Mouse (Mus musculus): ENCODE measurements around the gene Sh3pxd2a. TPM values are rescaled to one million over a fixed set of nuclear protein-coding genes. Genes with fewer than 3 reads are reported as not detected.

The Sh3pxd2a gene
- polyA plus RNA-seq, 1 experiment: 12.1 TPM

GRCm38 (mm10) chr19:47348395-47349016, 115.7 kb downstream of the Sh3pxd2a start:
- TF ChIP-seq CTCF (IDR thresholded peaks at IDR 0.05; ENCODE audit: extremely low read depth, insufficient read depth, insufficient read length, insufficient replicate concordance) (no peak), POLR2A (IDR thresholded peaks at IDR 0.05; ENCODE audit: low read depth, low read length) (no peak)
- no peak for DNase-seq (ENCODE audit: low read depth in 1 of 2, low spot score in 2 of 2)
- Histone ChIP-seq H3K4me3 (ENCODE audit: extremely low read depth, insufficient read depth, insufficient read length) (no peak overlapping the region), H3K36me3 (ENCODE audit: control insufficient read depth, insufficient read depth, low read length) (no peaks in the 10 kb centered on the region), H3K27ac (ENCODE audit: insufficient read depth, low read length) (no peak overlapping the region), H3K4me1 (ENCODE audit: control insufficient read depth, insufficient read depth, insufficient read length) (no peaks in the 10 kb centered on the region; the same call in 1 of the 2 replicates), H3K27me3 (ENCODE audit: control insufficient read depth, insufficient read depth, low read length) (no peaks in the 10 kb centered on the region)
- 89% methylated on average over 14 of the region's 14 CpGs for WGBS

GRCm38 (mm10) chr19:47347021-47347643, 117.1 kb downstream of the Sh3pxd2a start:
- Histone ChIP-seq H3K27me3 (ENCODE audit: control insufficient read depth, insufficient read depth, low read length) (no peaks in the 10 kb centered on the region), H3K36me3 (ENCODE audit: control insufficient read depth, insufficient read depth, low read length) (no peaks in the 10 kb centered on the region), H3K4me3 (ENCODE audit: extremely low read depth, insufficient read depth, insufficient read length) (no peak overlapping the region), H3K27ac (ENCODE audit: insufficient read depth, low read length) (no peak overlapping the region), H3K4me1 (ENCODE audit: control insufficient read depth, insufficient read depth, insufficient read length) (no peaks in the 10 kb centered on the region; the same call in 1 of the 2 replicates)
- DNase-seq (ENCODE audit: low read depth in 1 of 2, low spot score in 2 of 2): no peak
- TF ChIP-seq POLR2A (IDR thresholded peaks at IDR 0.05; ENCODE audit: low read depth, low read length): no peak
- no peak for TF ChIP-seq CTCF (IDR thresholded peaks at IDR 0.05; ENCODE audit: extremely low read depth, insufficient read depth, insufficient read length, insufficient replicate concordance)
- WGBS: 86% methylated on average over 7 of the region's 7 CpGs

- no peak overlapping the region for H3K4me3 ChIP-seq (ENCODE audit: extremely low read depth, insufficient read depth, insufficient read length)
- no peaks in the 10 kb centered on the region for H3K36me3 ChIP-seq (ENCODE audit: control insufficient read depth, insufficient read depth, low read length)
- no peaks in the 10 kb centered on the region; the same call in 1 of the 2 replicates for H3K4me1 ChIP-seq (ENCODE audit: control insufficient read depth, insufficient read depth, insufficient read length)
- no peak overlapping the region for H3K27ac ChIP-seq (ENCODE audit: insufficient read depth, low read length)
- H3K27me3 ChIP-seq (ENCODE audit: control insufficient read depth, insufficient read depth, low read length): no peaks in the 10 kb centered on the region
- no peak for DNase-seq (ENCODE audit: low read depth in 1 of 2, low spot score in 2 of 2)
- 81% methylated on average over 8 of the region's 8 CpGs for WGBS
- no peak for TF ChIP-seq POLR2A (IDR thresholded peaks at IDR 0.05; ENCODE audit: low read depth, low read length)
- no peak for TF ChIP-seq CTCF (IDR thresholded peaks at IDR 0.05; ENCODE audit: extremely low read depth, insufficient read depth, insufficient read length, insufficient replicate concordance)
Measured at GRCm38 (mm10) chr19:47346606-47347005, 117.6 kb downstream of the Sh3pxd2a start.

DNA sequence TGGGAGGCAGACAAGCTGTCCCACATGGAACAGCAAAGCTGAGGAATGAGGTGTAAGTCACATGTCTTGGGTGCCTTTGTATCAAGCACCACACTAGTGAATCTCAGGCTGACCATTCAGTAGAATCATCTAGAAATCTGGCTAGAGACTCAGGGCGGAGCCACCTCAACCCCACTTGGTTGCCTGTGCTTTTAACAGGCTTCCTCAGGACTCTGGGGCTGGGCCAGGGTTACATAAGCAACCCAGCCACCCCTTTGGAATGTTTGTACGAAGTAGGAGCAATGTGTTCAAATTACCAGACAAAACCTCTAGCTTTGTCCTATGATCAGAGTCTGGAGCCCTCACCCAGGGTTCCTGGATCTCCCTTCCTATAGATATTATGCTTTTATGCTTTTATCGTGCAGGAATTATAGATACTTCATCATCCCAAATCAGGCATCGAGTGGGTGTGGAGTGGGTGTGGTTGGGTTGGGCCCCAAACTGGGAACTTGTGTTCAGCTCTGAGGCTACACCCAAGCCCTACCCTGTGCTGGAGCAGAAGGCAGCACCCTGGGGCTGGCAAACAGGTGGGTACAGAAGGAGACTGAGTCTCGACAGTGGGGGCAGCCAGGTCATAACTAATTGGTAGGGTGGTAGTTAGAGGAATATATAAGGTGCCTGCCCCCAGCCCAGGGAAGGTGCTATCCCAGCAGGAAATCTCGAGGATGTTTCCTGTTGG, 118.2 kb downstream of the Sh3pxd2a start:
- no peak for DNase-seq (ENCODE audit: low read depth in 1 of 2, low spot score in 2 of 2)
- H3K4me3 ChIP-seq (ENCODE audit: extremely low read depth, insufficient read depth, insufficient read length): no peak overlapping the region
- no peak for TF ChIP-seq CTCF (IDR thresholded peaks at IDR 0.05; ENCODE audit: extremely low read depth, insufficient read depth, insufficient read length, insufficient replicate concordance)
- no peak for TF ChIP-seq POLR2A (IDR thresholded peaks at IDR 0.05; ENCODE audit: low read depth, low read length)
- WGBS: 71% methylated on average over 6 of the region's 6 CpGs
- no peaks in the 10 kb centered on the region; the same call in 1 of the 2 replicates for H3K4me1 ChIP-seq (ENCODE audit: control insufficient read depth, insufficient read depth, insufficient read length)
- H3K27me3 ChIP-seq (ENCODE audit: control insufficient read depth, insufficient read depth, low read length): no peaks in the 10 kb centered on the region
- no peak overlapping the region for H3K27ac ChIP-seq (ENCODE audit: insufficient read depth, low read length)
- H3K36me3 ChIP-seq (ENCODE audit: control insufficient read depth, insufficient read depth, low read length): no peaks in the 10 kb centered on the region

DNA sequence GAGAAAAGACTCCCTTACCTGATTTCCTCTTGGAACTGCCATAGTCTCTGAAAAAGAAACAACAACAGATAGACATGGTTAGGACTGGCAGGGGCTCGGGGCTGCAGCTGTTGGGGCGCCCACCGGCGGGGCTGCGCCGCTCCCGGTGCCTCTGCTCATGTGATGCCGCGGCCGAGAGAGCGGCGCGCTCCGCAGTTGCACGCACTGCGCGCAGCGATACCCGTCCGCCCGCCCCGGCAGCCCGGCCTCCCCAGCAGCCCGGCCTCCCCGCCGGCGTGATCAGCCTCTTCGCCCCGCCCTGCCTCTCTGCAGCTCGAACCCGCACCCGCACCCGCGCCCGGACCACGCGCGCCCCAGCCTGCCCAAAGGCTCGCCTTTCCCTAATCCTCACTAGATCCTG, 120.8 kb downstream of the Sh3pxd2a start:
- Histone ChIP-seq H3K4me1 (ENCODE audit: control insufficient read depth, insufficient read depth, insufficient read length) (no peaks in the 10 kb centered on the region; the same call in 1 of the 2 replicates), H3K27ac (ENCODE audit: insufficient read depth, low read length) (no peak overlapping the region), H3K4me3 (ENCODE audit: extremely low read depth, insufficient read depth, insufficient read length) (no peak overlapping the region), H3K36me3 (ENCODE audit: control insufficient read depth, insufficient read depth, low read length) (no peaks in the 10 kb centered on the region), H3K27me3 (ENCODE audit: control insufficient read depth, insufficient read depth, low read length) (no peaks in the 10 kb centered on the region)
- no peak for DNase-seq (ENCODE audit: low read depth in 1 of 2, low spot score in 2 of 2)
- no peak for TF ChIP-seq CTCF (IDR thresholded peaks at IDR 0.05; ENCODE audit: extremely low read depth, insufficient read depth, insufficient read length, insufficient replicate concordance)
- no peak for TF ChIP-seq POLR2A (IDR thresholded peaks at IDR 0.05; ENCODE audit: low read depth, low read length)
- 15% methylated on average over 39 of the region's 39 CpGs for WGBS

DNA sequence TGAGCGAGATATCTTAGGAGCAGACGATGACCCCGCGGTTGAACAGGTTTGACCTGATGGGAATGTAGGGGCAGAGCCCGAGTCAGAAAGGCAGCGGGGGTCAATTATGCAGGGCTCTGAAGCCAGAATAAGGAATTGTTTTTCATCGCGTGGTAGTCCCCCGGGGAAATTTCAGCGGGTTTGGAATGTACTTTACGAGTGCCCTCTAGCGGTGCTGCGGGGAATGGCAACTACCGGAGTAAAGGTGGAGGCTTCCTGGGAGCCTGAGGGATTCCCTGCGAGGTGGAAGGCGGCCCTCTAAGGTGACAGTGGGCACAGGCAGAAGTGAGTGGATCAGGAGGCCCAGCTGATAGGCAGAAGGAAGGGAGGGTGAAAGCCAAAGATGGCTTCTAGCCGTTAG, 125.0 kb downstream of the Sh3pxd2a start:
- Histone ChIP-seq H3K27ac (ENCODE audit: insufficient read depth, low read length) (no peak overlapping the region), H3K4me1 (ENCODE audit: control insufficient read depth, insufficient read depth, insufficient read length) (no peaks in the 10 kb centered on the region; the same call in 1 of the 2 replicates), H3K36me3 (ENCODE audit: control insufficient read depth, insufficient read depth, low read length) (no peaks in the 10 kb centered on the region), H3K27me3 (ENCODE audit: control insufficient read depth, insufficient read depth, low read length) (no peaks in the 10 kb centered on the region), H3K4me3 (ENCODE audit: extremely low read depth, insufficient read depth, insufficient read length) (no peak overlapping the region)
- peak; percentile 58; the same call in 1 of the 2 replicates for TF ChIP-seq CTCF (IDR thresholded peaks at IDR 0.05; ENCODE audit: extremely low read depth, insufficient read depth, insufficient read length, insufficient replicate concordance)
- no peak for TF ChIP-seq POLR2A (IDR thresholded peaks at IDR 0.05; ENCODE audit: low read depth, low read length)
- DNase-seq (ENCODE audit: low read depth in 1 of 2, low spot score in 2 of 2): peak in 1 of 2 experiments; percentile 55
- 11% methylated on average over 17 of the region's 17 CpGs for WGBS
